Mouse (Mus musculus) R1 (cell line): ENCODE measurements at regions not wholly inside any gene's neighbourhood (a gene's known extent, or its start where the extent isn't known, plus 50 kb on each side); places are given as distances from the start of the nearest gene placed in this dataset.
A peak's percentile ranks its signal among the peaks of the same experiment; 100 is the strongest.

Experiments used
- DNase-seq: peaks from one replicate; pipeline ENCODE4 v3.0.0-alpha.2; 2018; ENCODE audit warnings: low read depth, low spot score

DNA sequence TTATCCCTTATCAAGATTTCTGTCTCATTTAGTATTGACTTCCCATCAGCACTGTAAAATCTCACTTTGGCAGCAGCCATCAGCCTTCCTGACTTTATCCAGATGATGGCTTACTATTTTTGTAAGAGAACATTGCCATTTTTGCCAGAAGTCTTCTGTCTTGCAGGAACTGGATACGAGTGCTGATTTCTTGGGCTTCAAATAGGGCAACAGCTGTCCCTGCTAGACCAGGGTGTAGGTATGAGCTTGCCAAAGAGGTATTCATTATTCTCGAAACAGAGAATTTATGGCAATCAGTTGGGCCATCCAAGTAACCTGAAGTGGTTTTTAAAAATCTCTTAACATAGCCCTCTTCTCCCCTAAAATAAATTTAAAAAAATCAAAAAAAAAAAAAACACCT is 254.6 kb downstream of the 9330182O14Rik start:
- no peak for DNase-seq

DNA sequence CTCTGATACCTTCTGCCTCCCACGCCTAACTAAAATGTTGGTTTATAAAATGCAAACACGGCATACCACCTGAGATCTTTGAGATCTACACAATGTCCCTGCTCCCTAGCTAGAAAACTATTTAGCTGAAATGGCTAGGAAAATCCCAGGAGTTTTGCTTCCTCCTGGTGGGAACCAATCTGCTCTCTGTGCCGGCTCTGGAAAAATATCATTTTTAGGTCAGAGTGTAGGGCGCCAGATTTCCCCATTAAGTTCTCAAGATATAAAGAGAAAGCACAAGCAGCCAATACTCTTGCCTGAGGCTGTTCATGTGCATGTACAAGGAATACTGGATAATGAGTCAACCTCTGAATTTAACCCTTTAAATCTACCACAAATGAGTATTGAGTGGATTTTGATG is 301.0 kb downstream of the 9330182O14Rik start:
- DNase-seq, result no peak

DNA sequence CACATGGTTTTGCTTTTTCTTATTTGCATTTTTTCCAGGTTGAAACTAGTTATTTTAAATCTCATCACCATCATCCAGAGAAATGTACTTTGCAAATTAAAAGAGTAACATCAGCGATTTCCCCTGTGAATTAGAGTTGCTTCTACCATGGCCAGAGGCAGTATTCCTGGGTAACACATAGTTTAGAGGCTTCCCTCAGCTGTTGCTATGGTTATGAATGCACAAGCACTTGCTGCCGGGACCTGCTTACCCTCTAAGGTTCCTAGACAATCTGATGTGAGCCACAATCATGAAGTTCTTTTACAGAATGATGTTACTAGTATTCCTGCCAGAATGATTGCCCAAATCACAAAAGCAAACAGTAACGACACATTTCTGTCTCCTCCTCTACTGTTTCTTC is 302.5 kb downstream of the 9330182O14Rik start:
- no peak for DNase-seq

DNA sequence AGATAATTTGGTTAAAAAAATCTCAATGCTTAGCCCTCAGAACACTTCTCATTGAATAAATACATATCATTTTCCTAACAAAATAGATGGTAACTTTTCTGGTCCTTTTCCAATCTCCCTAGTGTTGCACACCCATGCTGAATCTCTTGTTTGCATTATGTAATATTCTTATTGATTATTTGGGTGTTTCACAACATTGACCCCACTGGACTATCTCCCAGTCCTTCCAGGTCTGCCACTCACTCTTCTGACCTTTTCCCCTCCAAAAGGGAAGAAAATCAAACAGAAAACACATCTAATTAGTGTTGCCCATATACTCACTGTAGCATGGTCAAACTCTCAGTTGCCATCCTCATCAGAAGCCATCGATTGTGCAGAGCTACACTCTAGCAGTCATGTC is 305.7 kb downstream of the 9330182O14Rik start:
- DNase-seq, result no peak

DNA sequence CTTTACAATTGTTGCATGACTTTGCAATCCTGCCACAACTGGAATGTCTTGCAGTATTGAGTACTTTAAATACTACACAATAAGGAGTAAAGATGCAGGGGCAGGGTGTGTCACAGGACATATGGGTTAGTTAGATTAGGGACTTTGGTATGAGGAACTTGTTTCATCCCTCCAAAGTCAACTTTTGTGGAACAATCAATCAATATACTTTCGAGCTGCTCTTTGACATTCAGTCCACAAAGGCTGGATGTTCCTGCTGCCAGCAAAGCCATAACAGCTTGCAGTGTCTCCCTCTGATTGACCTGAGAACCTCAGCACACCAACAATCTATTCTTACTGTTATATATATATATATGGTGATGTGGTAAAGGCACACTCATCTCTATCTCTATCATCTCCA is 314.5 kb downstream of the 9330182O14Rik start:
- DNase-seq, result peak; percentile 9

DNA sequence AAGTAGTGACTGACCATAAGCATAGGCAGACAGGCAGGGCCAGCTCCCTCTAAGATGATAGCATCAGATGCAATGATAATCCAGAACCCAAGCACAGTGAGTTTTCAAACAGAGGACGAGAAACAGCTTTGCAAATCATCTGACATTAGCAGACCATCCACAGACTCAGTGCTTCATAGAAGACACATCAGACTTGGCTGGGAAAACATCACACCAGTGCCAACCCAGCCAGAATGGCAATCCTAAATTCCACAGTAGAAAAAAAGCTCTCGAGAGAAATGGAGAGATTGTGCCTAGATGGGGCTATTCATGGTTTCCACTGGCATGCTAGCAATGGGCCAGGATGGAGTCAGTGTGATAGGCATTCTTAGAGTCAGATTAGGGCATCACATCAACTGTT is 319.1 kb downstream of the 9330182O14Rik start:
- no peak for DNase-seq

DNA sequence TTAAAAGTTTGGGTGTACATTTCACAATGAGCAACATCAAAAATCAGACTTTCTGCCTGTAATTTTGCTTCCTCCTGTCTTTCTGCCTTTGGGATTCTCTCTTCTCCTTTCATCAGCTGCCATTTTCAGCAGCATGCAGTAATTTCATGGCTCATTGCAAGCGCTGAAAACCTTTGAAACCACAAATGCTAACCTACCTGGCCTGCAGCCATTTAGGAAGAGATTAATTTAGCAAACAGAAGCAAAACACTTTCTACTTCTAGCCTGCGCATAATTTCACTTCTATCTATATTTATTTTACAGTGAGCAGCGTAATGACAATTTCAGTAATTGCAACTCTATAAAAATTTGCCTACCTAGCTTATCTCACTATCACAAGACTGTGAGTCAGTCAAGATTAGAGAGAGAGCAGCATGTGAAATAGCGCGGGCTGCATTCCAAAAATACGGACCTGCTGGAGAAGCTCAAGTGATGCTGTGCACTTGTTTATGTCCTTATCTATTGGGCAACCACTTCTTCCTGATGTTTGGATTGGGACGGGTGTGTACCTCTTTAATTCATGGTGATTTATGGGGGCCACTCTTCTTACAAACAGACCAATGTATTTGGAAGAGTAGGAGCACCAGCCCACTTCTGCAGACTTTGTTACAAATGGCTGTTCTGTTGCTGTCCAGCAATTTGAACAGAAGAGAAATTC is 341.6 kb downstream of the 9330182O14Rik start:
- no peak for DNase-seq

DNA sequence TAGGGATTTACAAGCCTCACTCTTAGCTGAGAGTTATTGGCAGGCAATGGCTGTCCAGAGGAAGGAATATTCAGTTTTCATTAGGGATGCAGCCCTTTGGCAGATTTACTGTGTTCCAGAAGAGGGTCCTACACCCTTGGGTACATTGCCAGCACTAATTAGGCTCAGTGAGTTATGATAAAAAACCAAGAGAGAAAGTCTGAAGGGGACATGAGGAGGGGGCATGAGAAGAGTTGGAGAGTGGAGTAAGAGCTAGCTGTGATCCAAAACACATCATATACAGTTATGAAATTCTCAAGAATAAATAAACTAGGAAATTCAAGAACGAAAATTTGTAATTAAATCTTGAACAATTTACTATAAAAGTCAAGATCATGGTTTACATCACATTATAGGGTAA is 346.2 kb downstream of the 9330182O14Rik start:
- no peak for DNase-seq

DNA sequence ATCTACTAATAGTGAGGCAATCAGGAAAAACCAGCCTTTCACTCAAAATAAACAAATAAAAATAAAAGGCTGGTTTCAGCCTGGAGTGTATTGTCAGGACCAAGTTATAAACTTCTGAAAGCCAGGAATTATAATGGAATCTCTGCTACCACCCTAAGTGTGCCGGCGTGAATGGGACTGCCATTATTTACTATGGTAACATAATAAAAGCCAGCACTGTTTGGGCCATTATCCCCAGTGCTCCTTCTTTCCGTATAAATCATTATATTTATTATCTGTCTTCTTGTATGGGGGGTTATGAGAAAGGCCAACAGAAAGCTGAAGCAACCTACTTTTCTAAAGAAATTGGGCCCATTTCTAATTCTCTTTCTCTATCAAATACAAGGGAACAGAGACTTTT is 347.1 kb downstream of the 9330182O14Rik start:
- no peak for DNase-seq

DNA sequence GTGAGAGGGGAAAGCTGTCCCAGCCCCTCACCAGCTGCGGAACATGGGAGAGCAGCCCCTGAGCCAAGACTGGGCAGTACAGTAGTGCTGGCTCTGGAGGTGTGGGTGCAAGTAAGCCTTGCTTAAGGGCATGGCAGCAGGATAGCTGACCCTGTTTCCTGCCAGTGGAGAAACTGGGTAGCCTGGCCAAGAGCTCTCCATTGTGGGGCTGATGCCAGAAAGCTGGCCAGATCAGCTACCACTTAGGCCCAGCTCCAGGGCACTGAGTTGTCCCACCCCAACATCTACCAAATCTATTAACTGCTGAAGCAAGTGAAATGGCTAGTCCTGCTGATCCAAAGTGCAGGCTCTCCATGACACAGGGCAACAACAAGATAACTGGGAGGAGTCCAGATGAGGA is 351.8 kb downstream of the 9330182O14Rik start:
- no peak for DNase-seq

DNA sequence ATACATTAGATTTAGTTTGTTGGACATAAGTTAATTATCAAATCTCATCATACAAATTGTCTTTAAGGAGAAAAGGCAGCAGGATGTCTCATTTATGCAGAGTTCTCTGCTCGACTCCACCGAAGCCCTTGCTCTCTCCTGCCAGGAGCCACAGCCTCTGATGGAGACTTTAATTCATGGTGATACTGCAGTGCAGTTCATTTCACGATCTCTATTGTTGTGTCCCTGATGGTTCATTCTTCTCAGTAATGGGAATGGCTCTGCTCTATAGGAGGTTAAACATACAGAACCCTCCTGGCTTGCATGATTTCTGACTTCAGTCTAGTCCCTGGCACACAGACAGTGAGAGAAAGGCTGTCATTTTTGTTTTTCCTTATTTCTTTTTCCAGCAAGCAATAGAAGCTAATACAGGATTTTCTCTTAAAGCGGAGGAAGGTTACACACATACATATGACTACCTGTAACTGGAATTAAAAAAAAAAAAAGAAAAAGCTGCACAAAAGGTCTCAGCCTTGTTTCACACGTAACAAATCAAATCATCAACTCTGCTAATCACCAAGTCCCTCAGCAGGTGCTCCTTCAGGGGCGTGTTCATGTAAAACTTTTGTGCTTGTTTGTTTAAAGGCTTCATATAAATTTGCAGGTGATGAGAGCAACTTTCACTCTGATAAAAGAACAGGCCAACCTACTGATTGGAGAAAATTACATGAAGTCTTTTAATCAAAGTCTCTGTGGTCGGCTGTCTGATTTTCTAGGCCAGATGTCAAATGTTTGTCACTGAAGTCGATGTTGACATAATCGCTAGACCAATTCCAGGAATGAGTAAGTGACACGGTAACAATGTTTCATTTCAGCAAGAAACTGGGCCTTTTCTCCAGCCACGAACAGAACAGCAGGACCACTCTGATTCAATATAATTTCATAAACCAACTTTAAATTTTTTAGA is 367.3 kb downstream of the 9330182O14Rik start:
- no peak for DNase-seq

DNA sequence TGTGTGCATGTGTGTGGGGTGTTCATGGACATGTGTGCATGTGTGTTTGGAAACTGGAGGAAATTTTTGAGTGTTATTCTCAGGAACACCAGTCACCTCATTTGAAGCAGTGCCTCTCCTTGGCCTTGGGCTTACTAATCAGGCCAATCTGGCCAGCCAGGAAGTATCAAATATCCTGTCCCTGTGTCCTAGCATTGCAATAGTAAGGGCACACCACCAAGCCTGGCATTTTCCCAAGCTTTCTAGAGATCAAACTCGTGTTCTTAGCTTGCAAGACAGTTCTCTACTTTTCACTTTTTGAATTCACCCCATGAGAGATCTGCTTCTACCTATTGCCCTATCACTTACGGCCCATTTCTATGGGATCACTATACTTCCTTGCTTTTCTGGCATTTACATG is 376.7 kb downstream of the 9330182O14Rik start:
- no peak for DNase-seq

DNA sequence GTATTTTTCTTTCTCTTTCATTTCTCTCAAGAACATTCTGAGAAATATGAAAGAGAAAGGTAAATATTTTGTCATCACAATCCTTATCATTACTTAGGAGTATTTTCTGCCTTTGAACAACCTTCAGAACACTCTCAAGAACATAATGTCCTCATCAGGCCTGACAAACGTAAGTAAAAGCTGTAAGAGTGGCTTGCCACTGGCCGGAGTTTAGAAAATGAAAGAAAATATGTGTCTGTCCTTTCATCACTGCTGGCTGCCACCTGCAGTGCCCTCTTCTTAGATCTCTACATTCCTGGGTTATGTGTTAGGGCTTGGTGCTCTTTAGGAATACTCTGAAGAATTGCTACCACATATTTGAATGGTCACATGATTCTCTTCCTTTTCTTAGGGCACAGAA is 390.2 kb downstream of the 9330182O14Rik start:
- no peak for DNase-seq

DNA sequence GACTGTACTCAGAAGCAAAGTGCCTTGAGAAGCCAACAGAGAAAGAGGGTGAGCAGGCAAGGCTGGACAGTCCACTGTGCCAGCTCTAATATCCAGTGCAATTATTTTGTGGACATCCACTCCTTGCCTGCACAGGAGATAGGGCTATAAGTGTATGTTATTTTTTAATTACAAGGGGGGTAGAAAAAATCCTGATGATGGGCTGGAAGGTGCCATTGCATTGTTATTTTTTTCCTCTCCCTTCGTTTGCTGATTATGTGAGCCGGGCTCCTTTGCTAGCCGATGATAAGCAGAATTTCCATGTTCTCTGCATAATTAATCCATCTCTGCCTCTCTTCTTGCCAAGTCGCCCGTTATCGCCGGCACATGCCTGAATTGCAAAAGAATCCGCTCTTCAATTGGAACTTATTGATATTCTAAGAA is 399.3 kb downstream of the 9330182O14Rik start:
- DNase-seq, result no peak

DNA sequence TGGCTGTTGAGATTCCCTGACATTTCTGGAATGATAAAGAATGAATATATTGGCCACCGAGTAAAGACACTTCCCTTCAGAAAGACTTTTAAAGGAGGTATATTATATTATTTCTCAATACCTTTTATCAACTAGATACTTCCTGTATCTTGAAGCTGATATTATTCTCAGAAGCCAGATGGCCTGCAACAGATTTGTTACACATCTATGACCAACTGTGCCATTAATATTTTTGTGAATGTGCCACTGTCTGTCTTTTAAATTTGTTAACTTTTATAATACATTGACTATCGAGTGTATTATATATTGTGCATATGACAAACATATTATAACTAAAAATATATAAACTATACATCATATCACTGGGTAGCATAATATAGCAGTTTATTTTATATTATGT is 427.5 kb downstream of the 9330182O14Rik start:
- DNase-seq, result no peak

DNA sequence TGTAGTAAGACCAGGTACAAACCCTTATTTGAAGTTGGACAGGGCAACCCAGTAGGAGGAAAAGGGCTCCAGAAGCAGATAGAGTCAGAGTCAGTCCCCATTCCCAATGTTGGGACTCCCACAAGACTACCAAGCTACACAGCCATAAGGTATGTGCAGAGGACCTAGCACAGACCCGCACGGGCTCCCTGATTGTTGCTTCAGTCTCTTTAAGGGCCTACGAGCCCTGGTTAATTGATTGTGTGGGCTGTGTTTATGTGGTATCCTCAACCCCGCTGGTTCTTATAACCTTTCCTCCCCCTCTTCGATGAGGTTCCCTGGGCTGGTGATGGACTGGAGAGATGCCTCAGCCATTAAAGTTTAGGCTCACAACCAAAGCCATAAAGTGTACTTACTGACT is 431.6 kb downstream of the 9330182O14Rik start:
- no peak for DNase-seq

DNA sequence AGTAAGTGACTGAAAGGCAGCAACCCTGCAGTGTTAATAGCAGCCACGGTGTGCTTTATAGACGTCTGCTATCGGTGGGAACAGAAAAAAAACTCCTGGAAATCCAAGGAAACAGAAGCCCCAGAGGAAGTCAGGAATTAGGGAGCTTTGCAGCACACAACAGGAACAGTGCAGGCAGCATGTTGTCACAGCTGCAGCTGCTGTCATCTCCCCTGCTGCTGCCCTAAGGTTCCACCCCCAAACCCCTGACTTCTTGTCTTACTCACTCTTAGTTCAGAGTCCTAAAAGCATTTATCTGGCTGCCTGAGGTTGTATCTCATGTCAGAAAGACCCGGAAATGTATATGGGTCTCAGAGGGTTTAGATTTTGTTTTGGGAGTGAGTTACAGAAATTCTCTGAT is 432.3 kb downstream of the 9330182O14Rik start:
- no peak for DNase-seq

DNA sequence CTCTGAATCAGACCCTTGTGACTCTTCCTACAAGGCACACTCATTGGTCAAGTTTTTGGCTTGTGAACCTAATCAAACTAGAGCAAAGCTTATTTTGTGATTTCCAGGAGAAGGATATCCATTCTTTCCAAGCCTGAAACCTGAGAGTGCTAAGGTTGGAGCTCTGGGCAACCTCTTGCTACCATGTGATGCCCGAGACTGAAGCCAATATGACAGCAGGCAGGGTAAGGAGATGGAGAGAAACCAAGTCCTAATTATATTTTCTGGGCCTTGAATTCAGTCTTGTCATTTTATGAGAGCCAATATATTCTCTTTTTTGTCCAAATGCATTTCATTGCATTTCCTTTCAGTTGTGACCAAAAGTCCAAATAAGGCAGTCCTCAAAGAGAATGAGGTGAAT is 434.5 kb downstream of the 9330182O14Rik start:
- no peak for DNase-seq
